Mouse (Mus musculus): Measurements from ENCODE around the gene Snap25. TPM values are rescaled to one million over a fixed set of nuclear protein-coding genes. Genes with fewer than 3 reads are reported as not detected.
A peak's percentile ranks its signal among the peaks of the same experiment; 100 is the strongest.

Gene Snap25
- total RNA-seq, 2 experiments from 2014 or later = 1,628 to 1,639 TPM

GRCm38 (mm10) chr2:136703376-136703775 lies 9.9 kb upstream of the Snap25 start:
- DNase-seq (ENCODE audit: low spot score in 2 of 2) = no peak

GRCm38 (mm10) chr2:136711155-136711554 lies 2.1 kb upstream of the Snap25 start:
- intact Hi-C loops (cut with DNase I) = loop anchor here (5.0 to 10.0 kb wide), 3 partner anchors 114 to 226 kb away; partner anchors contain the start of genes AL731706.1, Mkks and Slx4ip
- DNase-seq (ENCODE audit: low spot score in 2 of 2) = no peak

More at GRCm38 (mm10) chr2:136703376-136703775, 9.9 kb upstream of the Snap25 start:
- intact Hi-C loops (cut with DNase I) = no loop called here

GRCm38 (mm10) chr2:136711746-136712440 lies 1.4 kb upstream of the Snap25 start:
- DNase-seq (ENCODE audit: low spot score in 2 of 2) = peak; percentile 72 to 94
- intact Hi-C loops (cut with DNase I) = loop anchor here (5.0 to 10.0 kb wide), 3 partner anchors 115 to 227 kb away; partner anchors contain the start of genes AL731706.1, Mkks and Slx4ip

- intact Hi-C loops (cut with DNase I) = loop anchor here (5.0 to 10.0 kb wide), 3 partner anchors 115 to 228 kb away; partner anchors contain the start of genes AL731706.1, Mkks and Slx4ip
- DNase-seq (ENCODE audit: low spot score in 2 of 2) = peak in 1 of 2 experiments; percentile 24
Measured at GRCm38 (mm10) chr2:136712441-136713015, 725 bp upstream of the Snap25 start.

- DNase-seq (ENCODE audit: low spot score in 2 of 2) = peak; percentile 35 to 54
- intact Hi-C loops (cut with DNase I) = loop anchor here (2.0 to 10.0 kb wide), 4 partner anchors 35 to 229 kb away; partner anchors contain the start of genes AL731706.1, Mkks and Slx4ip
Measured at GRCm38 (mm10) chr2:136714008-136714411, 757 bp downstream of the Snap25 start.

GRCm38 (mm10) chr2:136715531-136715930 lies 2.3 kb downstream of the Snap25 start:
- DNase-seq (ENCODE audit: low spot score in 2 of 2) = peak in 1 of 2 experiments; percentile 32
- intact Hi-C loops (cut with DNase I) = loop anchor here (2.0 to 10.0 kb wide), 2 partner anchors 37 to 231 kb away; no protein-coding TSS in a partner anchor

- no peak for DNase-seq (ENCODE audit: low spot score in 2 of 2)
- intact Hi-C loops (cut with DNase I) = loop anchor here (10.0 kb wide), 1 partner anchor 232 kb away; no protein-coding TSS in a partner anchor
Measured at GRCm38 (mm10) chr2:136716400-136716799, 3.1 kb downstream of the Snap25 start.

- intact Hi-C loops (cut with DNase I) = no loop called here
- peak; percentile 41 to 64 for DNase-seq (ENCODE audit: low spot score in 2 of 2)
Measured at GRCm38 (mm10) chr2:136720235-136720634, 7.0 kb downstream of the Snap25 start.

- intact Hi-C loops (cut with DNase I) = no loop called here
- DNase-seq (ENCODE audit: low spot score in 2 of 2) = no peak
Measured at GRCm38 (mm10) chr2:136738260-136738659, 25.0 kb downstream of the Snap25 start.

- intact Hi-C loops (cut with DNase I) = no loop called here
- DNase-seq (ENCODE audit: low spot score in 2 of 2) = no peak
Measured at GRCm38 (mm10) chr2:136742230-136742629, 29.0 kb downstream of the Snap25 start.

- intact Hi-C loops (cut with DNase I) = no loop called here
- no peak for DNase-seq (ENCODE audit: low spot score in 2 of 2)
Measured at GRCm38 (mm10) chr2:136744683-136745326, 31.6 kb downstream of the Snap25 start.

- intact Hi-C loops (cut with DNase I) = no loop called here
- no peak for DNase-seq (ENCODE audit: low spot score in 2 of 2)
Measured at GRCm38 (mm10) chr2:136745327-136745994, 32.2 kb downstream of the Snap25 start.

- intact Hi-C loops (cut with DNase I) = no loop called here
- peak; percentile 41 to 61 for DNase-seq (ENCODE audit: low spot score in 2 of 2)
Measured at GRCm38 (mm10) chr2:136753682-136754081, 40.4 kb downstream of the Snap25 start.

GRCm38 (mm10) chr2:136758809-136759551 lies 45.7 kb downstream of the Snap25 start:
- intact Hi-C loops (cut with DNase I) = no loop called here
- DNase-seq (ENCODE audit: low spot score in 2 of 2) = no peak

GRCm38 (mm10) chr2:136778156-136778555 lies 64.9 kb downstream of the Snap25 start:
- DNase-seq (ENCODE audit: low spot score in 2 of 2) = no peak
- intact Hi-C loops (cut with DNase I) = loop anchor here (10.0 kb wide), 1 partner anchor 107 kb away; the partner anchor contains the start of gene AL731706.2

GRCm38 (mm10) chr2:136778674-136779073 lies 65.4 kb downstream of the Snap25 start:
- intact Hi-C loops (cut with DNase I) = loop anchor here (10.0 kb wide), 1 partner anchor 106 kb away; the partner anchor contains the start of gene AL731706.2
- no peak for DNase-seq (ENCODE audit: low spot score in 2 of 2)

GRCm38 (mm10) chr2:136780268-136780667 lies 67.0 kb downstream of the Snap25 start:
- intact Hi-C loops (cut with DNase I) = no loop called here
- no peak for DNase-seq (ENCODE audit: low spot score in 2 of 2)

- intact Hi-C loops (cut with DNase I) = no loop called here
- peak; percentile 59 to 74 for DNase-seq (ENCODE audit: low spot score in 2 of 2)
Measured at GRCm38 (mm10) chr2:136784310-136784709, 71.1 kb downstream of the Snap25 start.

All from left cerebral cortex, postnatal 14 days (tissue).